Comparison of ENCODE assay signal across 17 mouse cellular contexts in genomic region chr1:155457532-155457931, GRCm38 (mm10). TPM values are rescaled to one million over a fixed set of nuclear protein-coding genes. Genes with fewer than 3 reads are reported as not detected.
DNase-seq lines count a peak whose midpoint lies in the region; ATAC-seq and TF ChIP-seq lines count a peak whose summit lies in the region.
"Had no signal": no experiment of that assay in that cellular context is flagged by ENCODE, and none has a peak within 500 bp of the region (broad histone marks: within the 10 kb centered on the region; RNA-seq: fewer than 3 reads in every experiment).

No protein-coding gene starts in this region.

- TF ChIP-seq CTCF in layer of hippocampus, adult 2 months (conservative IDR thresholded peaks at IDR 0.05) = peak; percentile 65
- TF ChIP-seq CTCF in E14TG2a.4 (conservative IDR thresholded peaks at IDR 0.05; ENCODE audit: low read length) = peak; percentile 24
- peak; percentile 17; the same call in 1 of the 2 replicates for TF ChIP-seq CTCF in brain, embryonic 14.5 days (IDR thresholded peaks at IDR 0.05; ENCODE audit: borderline replicate concordance, extremely low read depth, insufficient read depth, insufficient read length)

- TF ChIP-seq POLR2A in brain, embryonic 14.5 days (IDR thresholded peaks at IDR 0.05; ENCODE audit: borderline replicate concordance, extremely low read depth, insufficient read depth, insufficient read length, poor library complexity, severe bottlenecking) = no peak

- H3K36me3 ChIP-seq in E14TG2a.4 (ENCODE audit: insufficient read depth, low read length) = no peaks in the 10 kb centered on the region
- H3K36me3 ChIP-seq in hindbrain, embryonic 10.5 days = no peaks in the 10 kb centered on the region
- H3K36me3 ChIP-seq: forebrain, embryonic 15.5 days; liver, embryonic 13.5 days; midbrain, embryonic 15.5 days; neural tube, embryonic 13.5 days had no signal

- peak; percentile 27 for DNase-seq in CD4-positive, CD25-positive, alpha-beta regulatory T cell, adult 2 months (ENCODE audit: low read depth, low spot score)
- no peak for DNase-seq in layer of hippocampus, adult 2 months (ENCODE audit: low spot score in 2 of 2)
- no peak for DNase-seq in layer of hippocampus, adult 8-10 months (ENCODE audit: low spot score in 2 of 2)
- DNase-seq in brain, embryonic 14.5 days (ENCODE audit: low read depth) = peak; percentile 50
- no peak for DNase-seq in hindbrain, embryonic 10.5 days (ENCODE audit: low spot score)
- no peak for DNase-seq in embryo, embryonic 10 days (ENCODE audit: low spot score)
- DNase-seq: adrenal gland, postnatal 14 days; gastrocnemius, postnatal 14 days; kidney, adult 9 months; liver, embryonic 13.5 days had no signal

- no peaks in the 10 kb centered on the region for H3K27me3 ChIP-seq in E14TG2a.4 (ENCODE audit: insufficient read depth, low read length)
- peaks cover 5% of the 10 kb centered on the region; the same call in 1 of the 2 replicates for H3K27me3 ChIP-seq in hindbrain, embryonic 10.5 days (ENCODE audit: insufficient read depth, poor library complexity, severe bottlenecking)
- H3K27me3 ChIP-seq: forebrain, embryonic 15.5 days; liver, embryonic 13.5 days; midbrain, embryonic 15.5 days; neural tube, embryonic 13.5 days had no signal

- 85% methylated on average over 7 of the region's 7 CpGs for WGBS in hindbrain, embryonic 10.5 days

- ATAC-seq in CD4-positive, CD25-positive, alpha-beta regulatory T cell, adult 4 months = no peak
- ATAC-seq: forebrain, embryonic 15.5 days; midbrain, embryonic 15.5 days; Patski had no signal

- no peak overlapping the region for H3K27ac ChIP-seq in layer of hippocampus, adult 2 months
- no peak overlapping the region for H3K27ac ChIP-seq in hindbrain, embryonic 10.5 days
- H3K27ac ChIP-seq: forebrain, embryonic 15.5 days; liver, embryonic 13.5 days; macrophage; midbrain, embryonic 15.5 days; neural tube, embryonic 13.5 days had no signal

- H3K4me1 ChIP-seq in E14TG2a.4 (replicated peaks; ENCODE audit: low read depth, low read length) = no peaks in the 10 kb centered on the region
- H3K4me1 ChIP-seq in hindbrain, embryonic 10.5 days (replicated peaks) = no peaks in the 10 kb centered on the region
- H3K4me1 ChIP-seq: liver, embryonic 13.5 days; midbrain, embryonic 15.5 days; neural tube, embryonic 13.5 days had no signal

- H3K9me3 ChIP-seq in E14TG2a.4 (ENCODE audit: low read length) = no peaks in the 10 kb centered on the region
- H3K9me3 ChIP-seq in hindbrain, embryonic 10.5 days = no peaks in the 10 kb centered on the region
- H3K9me3 ChIP-seq: forebrain, embryonic 15.5 days; liver, embryonic 13.5 days; midbrain, embryonic 15.5 days; neural tube, embryonic 13.5 days had no signal

- H3K4me3 ChIP-seq in layer of hippocampus, adult 2 months = no peak overlapping the region
- no peak overlapping the region for H3K4me3 ChIP-seq in E14TG2a.4 (replicated peaks; ENCODE audit: low read length)
- H3K4me3 ChIP-seq in hindbrain, embryonic 10.5 days = no peak overlapping the region
- H3K4me3 ChIP-seq: forebrain, embryonic 15.5 days; liver, embryonic 13.5 days; midbrain, embryonic 15.5 days; neural tube, embryonic 13.5 days had no signal

RNA-seq across cellular contexts. Expression of gene Xpr1, which starts 40.3 kb away (rescaled TPM):
- 10 to 100 TPM; 18.0 to 20.9 TPM for polyA plus RNA-seq in CD4-positive, CD25-positive, alpha-beta regulatory T cell, adult 4 months (2017; shearing (Covaris generic))
- 10 to 100 TPM; 91.0 to 94.0 TPM for total RNA-seq in layer of hippocampus, adult 2 months (2021)
- total RNA-seq in layer of hippocampus, adult 8-10 months (2022) = 10 to 100 TPM; 80.9 to 99.1 (median 88.4) TPM
- polyA plus RNA-seq in brain, embryonic 14.5 days (2012; rRNA removed) = 88.8 and 125 TPM in 2 replicates
- polyA plus RNA-seq in hindbrain, embryonic 10.5 days (2016; fragmentation: Nextera tagmentation; extraction: Ambion mirVana) = 9.5 and 14.1 TPM in 2 replicates

Comparison
In these comparisons a context has a peak if more than half of its experiments do, and no peak if none do; other contexts are left out.
1. DNase-seq: peak in CD4-positive, CD25-positive, alpha-beta regulatory T cell, adult 2 months (single experiment) and brain, embryonic 14.5 days (single experiment); none in layer of hippocampus, adult 2 months (0 of 2), layer of hippocampus, adult 8-10 months (0 of 2), hindbrain, embryonic 10.5 days (single experiment) and embryo, embryonic 10 days (single experiment).
2. Peak in every context shown above with its lines, with median percentiles within 50 percentile points of each other: CTCF ChIP-seq.